In genomic region chr1:134292073-134292472, GRCm38 (mm10) we compare ENCODE assay signal across 13 mouse cellular contexts. TPM values are rescaled to one million over a fixed set of nuclear protein-coding genes. Genes with fewer than 3 reads are reported as not detected.
DNase-seq lines count a peak whose midpoint lies in the region; ATAC-seq and TF ChIP-seq lines count a peak whose summit lies in the region.
"Had no signal": no experiment of that assay in that cellular context is flagged by ENCODE, and none has a peak within 500 bp of the region (broad histone marks: within the 10 kb centered on the region; RNA-seq: fewer than 3 reads in every experiment).

No protein-coding gene starts in this region.

- H3K27me3 ChIP-seq in hindbrain, embryonic 10.5 days (ENCODE audit: insufficient read depth, poor library complexity, severe bottlenecking): peaks cover 8% of the 10 kb centered on the region
- H3K27me3 ChIP-seq in hindbrain, postnatal 0 days (ENCODE audit: insufficient read depth, low read length): no peaks in the 10 kb centered on the region
- peaks cover 4% of the 10 kb centered on the region; the same call in 1 of the 2 replicates for H3K27me3 ChIP-seq in limb, embryonic 13.5 days
- H3K27me3 ChIP-seq: hindbrain, embryonic 15.5 days had no signal

- H3K4me3 ChIP-seq in hindbrain, embryonic 10.5 days: no peak overlapping the region
- no peak overlapping the region for H3K4me3 ChIP-seq in hindbrain, postnatal 0 days (ENCODE audit: low read length)
- H3K4me3 ChIP-seq in limb, embryonic 13.5 days: peak overlapping the region; percentile 23; the same call in 1 of the 2 replicates
- H3K4me3 ChIP-seq: hindbrain, embryonic 15.5 days; left cerebral cortex, adult 2 months had no signal

- no peaks in the 10 kb centered on the region for H3K9me3 ChIP-seq in hindbrain, embryonic 10.5 days
- no peaks in the 10 kb centered on the region for H3K9me3 ChIP-seq in hindbrain, postnatal 0 days (ENCODE audit: low read length)
- H3K9me3 ChIP-seq in limb, embryonic 13.5 days: no peaks in the 10 kb centered on the region
- H3K9me3 ChIP-seq: hindbrain, embryonic 15.5 days had no signal

- H3K4me2 ChIP-seq in hindbrain, postnatal 0 days (ENCODE audit: low read depth, low read length): no peak overlapping the region
- H3K4me2 ChIP-seq in limb, embryonic 13.5 days (replicated peaks): peak overlapping the region; percentile 23; the same call in 1 of the 2 replicates
- H3K4me2 ChIP-seq: hindbrain, embryonic 15.5 days had no signal

- H3K9ac ChIP-seq in hindbrain, postnatal 0 days (replicated peaks; ENCODE audit: low read length): no peak overlapping the region
- H3K9ac ChIP-seq in limb, embryonic 13.5 days: 0 out of 2 replicates have a peak overlapping the region, but pooled peaks have one; percentile 25
- H3K9ac ChIP-seq: hindbrain, embryonic 15.5 days had no signal

- no peak for TF ChIP-seq CTCF in hindbrain, postnatal 0 days (IDR thresholded peaks at IDR 0.05; ENCODE audit: low read depth)

- peak; percentile 34 for DNase-seq in hindbrain, embryonic 10.5 days (ENCODE audit: low spot score)
- no peak for DNase-seq in hindbrain, postnatal 0 days (ENCODE audit: low spot score)
- DNase-seq in lung, postnatal 10 days: peak; percentile 62
- no peak for DNase-seq in lung, adult 18-20 months
- DNase-seq in embryo, embryonic 11 days: peak; percentile 63
- no peak for DNase-seq in cerebellum, adult 9-11 months
- DNase-seq in cerebellum, adult 9-10 months: no peak
- DNase-seq: adrenal gland, postnatal 36 days; cerebellum, postnatal 25 days had no signal

- H3K4me1 ChIP-seq in hindbrain, embryonic 10.5 days (replicated peaks): peaks cover 49% of the 10 kb centered on the region
- no peaks in the 10 kb centered on the region for H3K4me1 ChIP-seq in hindbrain, postnatal 0 days (ENCODE audit: insufficient read depth, low read length)
- peaks cover 31% of the 10 kb centered on the region for H3K4me1 ChIP-seq in limb, embryonic 13.5 days

- 22% methylated on average over 5 of the region's 5 CpGs for WGBS in hindbrain, embryonic 10.5 days
- WGBS in hindbrain, postnatal 0 days: 19% methylated on average over 5 of the region's 5 CpGs
- 28% methylated on average over 5 of the region's 5 CpGs for WGBS in limb, embryonic 13.5 days

- peak overlapping the region; percentile 30; the same call in 1 of the 2 replicates for H3K27ac ChIP-seq in hindbrain, embryonic 10.5 days
- no peak overlapping the region for H3K27ac ChIP-seq in hindbrain, postnatal 0 days
- 0 out of 2 replicates have a peak overlapping the region, but pooled peaks have one; percentile 33 for H3K27ac ChIP-seq in limb, embryonic 13.5 days
- H3K27ac ChIP-seq: hindbrain, embryonic 15.5 days; left cerebral cortex, adult 2 months had no signal

- ATAC-seq in hindbrain, postnatal 0 days: no peak
- ATAC-seq in limb, embryonic 13.5 days (ENCODE audit: low FRiP score, low read depth): no peak

- H3K36me3 ChIP-seq in hindbrain, embryonic 10.5 days: no peaks in the 10 kb centered on the region
- H3K36me3 ChIP-seq in hindbrain, postnatal 0 days (ENCODE audit: insufficient read depth, low read length): no peaks in the 10 kb centered on the region
- no peaks in the 10 kb centered on the region for H3K36me3 ChIP-seq in limb, embryonic 13.5 days
- H3K36me3 ChIP-seq: hindbrain, embryonic 15.5 days had no signal

RNA-seq across cellular contexts. Expression of gene Myog, which starts 2.3 kb away (rescaled TPM):
- polyA plus RNA-seq in hindbrain, embryonic 10.5 days (2016; fragmentation: Nextera tagmentation; extraction: Ambion mirVana): 0.14 and 0.33 TPM in 2 replicates
- 0.16 TPM in 1 of 2 replicates, not detected in the other for total RNA-seq in hindbrain, postnatal 0 days (2014; rRNA removed)
- polyA plus RNA-seq in hindbrain, postnatal 0 days (2015; fragmentation: Nextera tagmentation; extraction: Ambion mirVana): not detected in 2 replicates
- polyA plus RNA-seq in limb, embryonic 13.5 days (2015; fragmentation: Nextera tagmentation; extraction: Ambion mirVana): 171 and 190 TPM in 2 replicates
- total RNA-seq: adrenal gland, postnatal 36 days; left cerebral cortex, adult 2 months; megakaryocyte progenitor cell, adult 5-6 weeks had no signal
- polyA plus RNA-seq: hindbrain, embryonic 15.5 days had no signal

RNA-seq across cellular contexts. Expression of gene Ppfia4, which starts 40.7 kb away (rescaled TPM):
- 3.2 and 4.1 TPM in 2 replicates for polyA plus RNA-seq in hindbrain, embryonic 10.5 days (2016; fragmentation: Nextera tagmentation; extraction: Ambion mirVana)
- total RNA-seq in hindbrain, postnatal 0 days (2014; rRNA removed): 42.7 and 46.5 TPM in 2 replicates
- polyA plus RNA-seq in hindbrain, postnatal 0 days (2015; fragmentation: Nextera tagmentation; extraction: Ambion mirVana): 30.6 and 31.6 TPM in 2 replicates
- polyA plus RNA-seq in limb, embryonic 13.5 days (2015; fragmentation: Nextera tagmentation; extraction: Ambion mirVana): 10.3 and 10.4 TPM in 2 replicates

RNA-seq across cellular contexts. Expression of gene Adora1, which starts 56.8 kb away (rescaled TPM):
- 0.37 and 0.46 TPM in 2 replicates for polyA plus RNA-seq in hindbrain, embryonic 10.5 days (2016; fragmentation: Nextera tagmentation; extraction: Ambion mirVana)
- 51.1 and 54.2 TPM in 2 replicates for total RNA-seq in hindbrain, postnatal 0 days (2014; rRNA removed)
- polyA plus RNA-seq in hindbrain, postnatal 0 days (2015; fragmentation: Nextera tagmentation; extraction: Ambion mirVana): 32.6 and 33.4 TPM in 2 replicates
- 2.8 and 3.2 TPM in 2 replicates for polyA plus RNA-seq in limb, embryonic 13.5 days (2015; fragmentation: Nextera tagmentation; extraction: Ambion mirVana)
- total RNA-seq: megakaryocyte progenitor cell, adult 5-6 weeks had no signal

Comparison
In these comparisons a context has a peak if more than half of its experiments do, and no peak if none do; other contexts are left out.
1. DNase-seq: peak in hindbrain, embryonic 10.5 days (single experiment), lung, postnatal 10 days (single experiment) and embryo, embryonic 11 days (single experiment); none in hindbrain, postnatal 0 days (single experiment), lung, adult 18-20 months (0 of 2), cerebellum, adult 9-11 months (single experiment) and cerebellum, adult 9-10 months (single experiment).
2. RNA of gene Myog, which starts 2.3 kb away (polyA plus RNA-seq): 171 to 190 TPM in limb, embryonic 13.5 days; 0.14 to 0.33 TPM in hindbrain, embryonic 10.5 days and not detected in hindbrain, postnatal 0 days; every median in the first group is over 100 times any median in the second.